Mouse (Mus musculus): ENCODE measurements around the gene Uchl3. TPM values are rescaled to one million over a fixed set of nuclear protein-coding genes. Genes with fewer than 3 reads are reported as not detected.
A peak's percentile ranks its signal among the peaks of the same experiment; 100 is the strongest.

Gene Uchl3
- polyA plus RNA-seq, 1 experiment from 2014 or later: 263 TPM

DNA sequence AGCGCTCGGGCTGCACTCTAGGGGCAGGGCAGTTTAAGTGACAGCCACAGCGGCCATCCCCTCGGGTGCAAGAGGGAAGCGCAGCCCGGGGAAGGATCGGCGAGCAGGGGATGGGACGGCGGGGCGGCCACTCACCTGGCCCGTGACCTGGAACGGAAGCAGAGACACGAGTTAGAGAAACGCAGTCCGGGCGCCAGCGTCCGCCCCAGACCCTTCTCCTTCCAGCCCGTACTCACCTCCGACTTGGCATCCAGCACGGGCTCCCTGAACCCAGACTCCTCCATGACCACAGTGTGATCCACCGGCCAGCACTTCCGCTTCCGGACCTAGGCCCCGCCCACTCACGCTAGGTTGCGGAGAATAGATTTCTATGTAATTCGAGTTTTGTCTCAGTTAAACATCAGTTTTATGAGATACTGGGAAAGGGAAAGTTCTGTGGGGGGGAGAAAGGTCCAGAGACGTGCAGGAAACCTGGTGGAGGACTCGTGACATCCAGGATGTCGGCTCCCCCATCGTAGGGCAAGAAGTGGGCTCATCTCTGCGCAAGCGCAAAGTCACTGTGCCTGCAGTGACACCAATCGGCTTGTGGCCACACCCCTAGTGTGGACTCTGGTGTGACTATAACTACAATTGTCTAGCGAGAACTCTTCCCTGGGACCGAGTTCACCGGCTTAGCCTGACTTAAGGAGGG is 13.5 kb upstream of the Uchl3 start, which contains the start of gene Commd6:
Gene Commd6, minus strand, starts transcription at position 534 of the 691 bp plus-strand sequence.
- Histone ChIP-seq H3K4me2 (peak within 1 kb of the TSS; percentile 73), H3K27ac (replicated peaks) (peak within 1 kb of the TSS; percentile 91), H3K27me3 (replicated peaks) (no peaks in the 10 kb centered on the region), H3K4me1 (peaks cover 7% of the 10 kb centered on the region), H3K4me3 (replicated peaks) (peak within 1 kb of the TSS; percentile 55), H3K9me3 (replicated peaks) (no peaks in the 10 kb centered on the region), H3K9ac (replicated peaks) (peak within 1 kb of the TSS; percentile 73), H3K36me3 (peaks cover 3% of the 10 kb centered on the region; the same call in 1 of the 2 replicates)
- WGBS: under 1% methylated on average over 39 of the region's 39 CpGs
- peak; percentile 99 for ATAC-seq (ENCODE audit: low FRiP score)

DNA sequence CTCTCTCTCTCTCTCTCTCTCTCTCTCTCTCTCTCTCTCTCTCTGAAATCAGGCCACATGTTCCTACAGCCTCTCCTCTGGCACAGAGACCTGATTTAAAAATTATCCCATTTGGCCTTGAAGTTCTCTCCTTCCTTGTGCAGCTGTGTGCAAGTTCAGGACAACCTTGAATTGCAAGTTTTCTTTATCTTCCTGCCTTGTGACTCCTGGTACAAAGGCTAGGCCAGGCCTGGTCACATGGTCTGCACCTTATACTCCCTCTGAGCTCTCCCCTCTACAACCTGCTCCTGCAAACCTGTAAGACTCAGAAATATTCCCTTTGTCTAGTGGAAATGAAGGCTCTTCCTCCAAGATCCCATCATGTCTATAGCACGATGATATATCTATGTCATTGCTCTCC is 8.8 kb upstream of the Uchl3 start:
- H3K27ac ChIP-seq (replicated peaks): no peak overlapping the region
- no peak overlapping the region for H3K4me3 ChIP-seq (replicated peaks)
- no peak overlapping the region for H3K9ac ChIP-seq (replicated peaks)
- 78% methylated on average over 1 of the region's 1 CpGs for WGBS
- no peak overlapping the region for H3K4me2 ChIP-seq
- ATAC-seq (ENCODE audit: low FRiP score): no peak
- H3K9me3 ChIP-seq (replicated peaks): no peaks in the 10 kb centered on the region
- no peaks in the 10 kb centered on the region for H3K36me3 ChIP-seq
- no peaks in the 10 kb centered on the region for H3K4me1 ChIP-seq
- H3K27me3 ChIP-seq (replicated peaks): 0 out of 2 replicates have a peak, but pooled peaks cover 3% of the 10 kb centered on the region

DNA sequence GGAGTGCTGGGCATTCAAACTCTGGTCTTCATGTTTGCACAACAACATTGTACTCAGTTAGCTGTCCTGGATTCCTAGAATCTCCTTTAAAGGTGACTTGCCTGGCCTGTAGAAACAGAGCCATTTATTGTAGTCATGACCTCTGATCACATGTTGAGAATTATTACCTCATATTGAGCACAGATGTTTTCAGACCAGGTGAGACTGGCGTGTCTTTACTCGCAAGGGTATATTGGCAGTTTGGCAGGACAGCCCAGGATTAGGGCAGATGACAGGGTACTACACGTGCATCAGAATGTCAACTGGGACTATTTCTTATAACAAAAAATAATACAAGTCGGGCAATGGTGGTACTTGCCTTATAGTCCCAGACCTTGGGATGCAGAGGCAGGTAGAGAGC is 3.2 kb upstream of the Uchl3 start:
- H3K9me3 ChIP-seq (replicated peaks): no peaks in the 10 kb centered on the region
- WGBS: 87% methylated on average over 4 of the region's 4 CpGs

DNA sequence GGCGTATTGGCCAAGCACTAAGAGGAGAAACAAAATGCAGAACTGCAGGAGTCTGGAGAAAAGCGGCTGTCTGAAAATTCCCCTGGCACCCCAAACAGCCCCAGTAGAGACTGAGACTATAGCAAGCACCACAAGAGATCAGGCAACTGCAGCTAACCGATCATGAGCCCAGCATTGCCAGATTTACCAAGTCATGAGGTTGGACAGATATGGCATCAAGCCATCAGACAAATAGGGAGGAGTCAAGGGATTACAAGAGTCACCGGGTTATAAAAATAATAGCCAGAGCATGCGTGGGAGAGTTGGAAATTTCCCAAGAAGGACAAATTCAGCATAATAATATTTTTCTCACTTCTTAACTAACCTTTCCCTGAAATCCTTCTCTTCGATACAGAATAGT is 1.2 kb upstream of the Uchl3 start:
- Histone ChIP-seq H3K9me3 (replicated peaks) (no peaks in the 10 kb centered on the region), H3K27ac (replicated peaks) (no peak overlapping the region), H3K4me3 (replicated peaks) (no peak overlapping the region), H3K4me1 (peaks cover 16% of the 10 kb centered on the region), H3K27me3 (replicated peaks) (0 out of 2 replicates have a peak, but pooled peaks cover 3% of the 10 kb centered on the region), H3K4me2 (no peak overlapping the region), H3K9ac (replicated peaks) (no peak overlapping the region), H3K36me3 (no peaks in the 10 kb centered on the region)
- no peak for ATAC-seq (ENCODE audit: low FRiP score)
- WGBS: 95% methylated on average over 6 of the region's 6 CpGs

More for the DNA sequence above, 3.2 kb upstream of the Uchl3 start:
- Histone ChIP-seq H3K27me3 (replicated peaks) (0 out of 2 replicates have a peak, but pooled peaks cover 3% of the 10 kb centered on the region), H3K4me2 (no peak overlapping the region), H3K4me1 (peaks cover 7% of the 10 kb centered on the region), H3K27ac (replicated peaks) (no peak overlapping the region), H3K4me3 (replicated peaks) (no peak overlapping the region), H3K36me3 (no peaks in the 10 kb centered on the region), H3K9ac (replicated peaks) (no peak overlapping the region)
- ATAC-seq (ENCODE audit: low FRiP score): no peak

DNA sequence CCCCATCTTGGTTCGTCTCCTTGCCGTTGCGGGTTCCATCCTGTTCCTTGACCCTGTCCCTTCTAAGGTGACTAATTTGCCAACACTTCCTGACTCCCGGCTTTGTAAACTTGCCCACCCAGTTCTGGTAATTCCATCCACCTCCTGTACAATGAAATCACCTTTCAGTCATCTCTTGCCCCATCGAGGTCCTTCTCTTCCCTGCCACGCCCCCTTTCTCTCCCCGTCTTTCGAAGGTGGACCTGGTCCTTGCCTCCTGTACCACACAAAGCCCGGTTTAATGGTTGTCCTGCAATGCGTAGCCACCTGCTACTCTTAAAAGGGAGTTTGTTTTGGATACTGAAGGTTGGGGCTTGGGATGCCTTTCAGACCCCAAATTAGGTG is 751 bp downstream of the Uchl3 start:
- no peaks in the 10 kb centered on the region for H3K9me3 ChIP-seq (replicated peaks)
- no peaks in the 10 kb centered on the region for H3K27me3 ChIP-seq (replicated peaks)
- ATAC-seq (ENCODE audit: low FRiP score): peak; percentile 34
- under 1% methylated on average over 10 of the region's 10 CpGs for WGBS
- H3K4me2 ChIP-seq: peak overlapping the region; percentile 86
- peaks cover 25% of the 10 kb centered on the region for H3K4me1 ChIP-seq
- H3K36me3 ChIP-seq: no peaks in the 10 kb centered on the region
- peak overlapping the region; percentile 95 for H3K9ac ChIP-seq (replicated peaks)
- peak overlapping the region; percentile 95 for H3K4me3 ChIP-seq (replicated peaks)
- H3K27ac ChIP-seq (replicated peaks): no peak overlapping the region

DNA sequence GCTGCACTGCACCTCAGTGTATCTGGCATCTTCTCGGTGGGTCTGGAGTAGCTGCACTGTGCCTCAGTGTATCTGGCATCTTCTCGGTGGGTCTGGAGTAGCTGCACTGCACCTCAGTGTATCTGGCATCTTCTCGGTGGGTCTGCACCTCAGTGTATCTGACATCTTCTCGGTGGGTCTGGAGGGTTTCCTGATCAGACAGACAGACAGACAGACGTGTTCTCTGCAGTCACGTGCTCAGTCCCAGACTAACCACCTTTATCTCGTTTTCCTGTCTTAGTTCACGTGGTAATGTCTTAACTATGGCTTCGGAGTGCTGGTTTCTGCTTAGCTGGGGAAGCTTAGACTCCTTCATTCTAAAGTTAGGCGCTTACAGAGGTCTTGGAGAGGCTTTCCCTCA is 2.5 kb downstream of the Uchl3 start:
- Histone ChIP-seq H3K9me3 (replicated peaks) (no peaks in the 10 kb centered on the region), H3K9ac (replicated peaks) (no peak overlapping the region), H3K4me3 (replicated peaks) (no peak overlapping the region), H3K36me3 (peaks cover 5% of the 10 kb centered on the region; the same call in 1 of the 2 replicates), H3K4me1 (peaks cover 25% of the 10 kb centered on the region), H3K4me2 (no peak overlapping the region), H3K27ac (replicated peaks) (no peak overlapping the region), H3K27me3 (replicated peaks) (no peaks in the 10 kb centered on the region)
- no peak for ATAC-seq (ENCODE audit: low FRiP score)
- 88% methylated on average over 10 of the region's 10 CpGs for WGBS

DNA sequence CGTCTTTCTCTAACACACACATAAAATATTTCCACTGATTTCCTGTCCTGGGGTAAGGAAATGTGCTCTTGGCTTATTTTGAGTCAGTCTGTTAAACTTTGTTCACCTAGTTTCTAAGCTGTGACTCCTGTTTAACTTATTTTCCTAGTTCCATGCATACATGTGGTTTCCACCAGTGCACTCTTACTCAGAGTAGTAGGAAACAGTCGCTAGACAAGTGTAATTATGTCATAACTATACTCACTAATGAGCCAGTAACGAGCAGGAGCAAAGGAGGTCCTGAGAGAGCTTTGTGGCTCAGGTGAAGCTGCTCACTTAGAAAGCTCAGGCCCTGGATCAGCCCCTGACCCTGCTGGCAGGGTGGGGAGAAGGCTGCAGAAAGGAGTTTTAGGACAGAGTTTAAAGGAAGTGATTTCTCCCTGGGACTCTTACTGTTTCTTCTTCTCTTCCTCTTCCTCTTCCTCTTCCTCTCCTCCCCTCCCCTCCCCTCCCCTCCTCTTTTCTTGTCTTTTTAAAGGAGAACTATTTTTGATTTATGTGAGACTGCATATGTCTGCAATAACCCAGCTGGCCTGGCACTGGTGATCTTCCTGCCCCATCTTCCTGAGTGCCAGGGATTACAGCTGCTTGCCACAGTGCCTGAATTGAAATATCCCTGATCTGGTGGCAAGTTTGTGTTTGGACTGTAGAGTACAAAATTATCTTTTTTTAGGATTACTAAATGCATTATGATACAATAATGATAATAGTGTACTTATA is 8.1 kb downstream of the Uchl3 start:
- peaks cover 11% of the 10 kb centered on the region for H3K36me3 ChIP-seq
- H3K9me3 ChIP-seq (replicated peaks): no peaks in the 10 kb centered on the region
- no peak overlapping the region for H3K4me2 ChIP-seq
- H3K9ac ChIP-seq (replicated peaks): no peak overlapping the region
- H3K4me1 ChIP-seq: peaks cover 10% of the 10 kb centered on the region
- no peak overlapping the region for H3K27ac ChIP-seq (replicated peaks)
- 58% methylated on average over 3 of the region's 3 CpGs for WGBS
- ATAC-seq (ENCODE audit: low FRiP score): no peak
- H3K27me3 ChIP-seq (replicated peaks): no peaks in the 10 kb centered on the region
- no peak overlapping the region for H3K4me3 ChIP-seq (replicated peaks)

DNA sequence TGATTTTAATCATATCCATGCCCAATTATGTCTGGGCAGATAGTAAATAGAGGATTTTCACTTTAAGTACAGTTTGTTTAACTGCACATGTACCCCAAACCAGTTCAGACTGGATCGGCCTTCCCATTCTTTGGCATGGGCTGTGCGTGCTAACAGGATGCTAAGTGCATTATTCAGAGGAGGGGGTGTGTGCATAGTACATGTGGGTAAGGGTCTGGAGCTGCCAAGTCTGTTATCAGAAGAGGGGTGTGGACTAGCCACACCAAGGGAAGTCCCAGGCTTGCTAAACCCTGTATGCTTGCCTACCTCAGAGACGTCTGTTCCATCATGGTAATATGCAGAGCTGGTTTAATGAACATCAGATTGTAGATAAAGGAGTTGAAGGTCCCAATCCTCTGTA is 10.5 kb downstream of the Uchl3 start:
- WGBS: 90% methylated on average over 3 of the region's 3 CpGs
- peaks cover 3% of the 10 kb centered on the region for H3K4me1 ChIP-seq
- ATAC-seq (ENCODE audit: low FRiP score): no peak
- no peak overlapping the region for H3K4me2 ChIP-seq
- H3K9ac ChIP-seq (replicated peaks): no peak overlapping the region
- no peaks in the 10 kb centered on the region for H3K27me3 ChIP-seq (replicated peaks)
- no peaks in the 10 kb centered on the region for H3K9me3 ChIP-seq (replicated peaks)
- no peak overlapping the region for H3K27ac ChIP-seq (replicated peaks)
- H3K36me3 ChIP-seq: peaks cover 23% of the 10 kb centered on the region
- no peak overlapping the region for H3K4me3 ChIP-seq (replicated peaks)

DNA sequence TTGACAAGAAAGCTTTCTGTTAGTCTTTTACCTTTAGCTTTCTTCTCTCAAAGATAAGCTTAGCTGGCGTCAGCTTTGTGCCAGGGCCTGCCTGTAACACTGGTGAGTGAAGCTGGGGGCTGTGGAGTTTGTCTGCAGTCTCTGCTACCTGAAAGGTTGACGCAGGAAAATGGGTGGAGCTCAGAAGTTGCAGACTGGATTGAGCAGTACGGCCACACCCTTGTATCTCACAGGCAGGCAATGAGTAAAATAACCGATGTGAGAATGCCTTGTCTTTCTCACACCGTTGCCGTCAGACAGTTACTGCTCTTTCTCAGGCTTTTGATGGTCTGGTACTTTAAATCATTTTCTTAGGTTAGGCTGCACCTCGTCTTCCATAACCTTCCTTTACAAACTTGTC is 12.3 kb downstream of the Uchl3 start:
- H3K4me1 ChIP-seq: no peaks in the 10 kb centered on the region
- H3K4me3 ChIP-seq (replicated peaks): no peak overlapping the region
- no peaks in the 10 kb centered on the region for H3K27me3 ChIP-seq (replicated peaks)
- H3K4me2 ChIP-seq: no peak overlapping the region
- ATAC-seq (ENCODE audit: low FRiP score): no peak
- H3K9ac ChIP-seq (replicated peaks): no peak overlapping the region
- no peaks in the 10 kb centered on the region for H3K9me3 ChIP-seq (replicated peaks)
- H3K36me3 ChIP-seq: peaks cover 27% of the 10 kb centered on the region
- WGBS: 96% methylated on average over 7 of the region's 7 CpGs
- H3K27ac ChIP-seq (replicated peaks): no peak overlapping the region

DNA sequence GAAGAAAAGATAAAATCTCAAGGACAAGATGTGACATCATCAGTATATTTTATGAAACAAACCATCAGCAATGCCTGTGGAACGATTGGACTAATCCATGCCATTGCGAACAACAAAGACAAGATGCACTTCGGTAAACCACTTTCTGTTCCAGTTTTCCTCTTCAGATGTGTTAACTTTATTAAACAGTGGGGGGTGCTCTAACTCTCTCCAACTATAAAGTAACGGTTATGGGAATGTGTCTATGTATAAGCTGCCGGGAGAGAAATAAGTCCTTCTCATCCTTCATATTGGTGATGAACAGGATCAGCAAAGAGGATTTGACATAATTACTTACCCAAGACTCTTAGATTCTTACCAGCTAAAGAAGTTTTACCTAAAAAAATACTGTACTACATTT is 12.8 kb downstream of the Uchl3 start:
- Histone ChIP-seq H3K4me3 (replicated peaks) (no peak overlapping the region), H3K9ac (replicated peaks) (no peak overlapping the region), H3K4me2 (no peak overlapping the region), H3K4me1 (no peaks in the 10 kb centered on the region), H3K36me3 (peaks cover 23% of the 10 kb centered on the region), H3K27ac (replicated peaks) (no peak overlapping the region), H3K27me3 (replicated peaks) (no peaks in the 10 kb centered on the region), H3K9me3 (replicated peaks) (no peaks in the 10 kb centered on the region)
- 89% methylated on average over 5 of the region's 5 CpGs for WGBS
- no peak for ATAC-seq (ENCODE audit: low FRiP score)

DNA sequence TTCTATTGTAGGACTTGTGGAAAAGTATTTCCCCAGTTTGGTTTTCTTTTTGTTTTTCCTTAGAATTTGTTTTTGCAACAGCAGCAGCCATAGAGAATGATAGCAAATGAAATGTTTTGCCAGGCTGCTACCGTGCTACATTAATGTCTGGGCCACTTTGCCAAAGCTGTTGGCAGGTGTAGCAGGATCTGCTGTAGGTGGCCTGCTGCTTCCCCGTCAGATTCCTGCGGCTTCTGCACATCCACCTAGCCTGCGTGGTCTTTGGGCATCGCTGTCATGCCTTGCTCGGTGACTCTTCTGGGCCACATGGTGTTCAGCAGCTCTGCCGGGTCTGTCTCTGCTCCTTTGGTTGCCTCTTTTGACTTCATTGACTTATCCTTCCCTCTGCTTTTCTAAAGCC is 14.9 kb downstream of the Uchl3 start:
- H3K27me3 ChIP-seq (replicated peaks): no peaks in the 10 kb centered on the region
- no peak overlapping the region for H3K27ac ChIP-seq (replicated peaks)
- no peaks in the 10 kb centered on the region for H3K9me3 ChIP-seq (replicated peaks)
- no peak overlapping the region for H3K4me3 ChIP-seq (replicated peaks)
- peaks cover 22% of the 10 kb centered on the region for H3K36me3 ChIP-seq
- H3K9ac ChIP-seq (replicated peaks): no peak overlapping the region
- H3K4me1 ChIP-seq: no peaks in the 10 kb centered on the region
- no peak for ATAC-seq (ENCODE audit: low FRiP score)
- WGBS: 89% methylated on average over 7 of the region's 7 CpGs
- no peak overlapping the region for H3K4me2 ChIP-seq

DNA sequence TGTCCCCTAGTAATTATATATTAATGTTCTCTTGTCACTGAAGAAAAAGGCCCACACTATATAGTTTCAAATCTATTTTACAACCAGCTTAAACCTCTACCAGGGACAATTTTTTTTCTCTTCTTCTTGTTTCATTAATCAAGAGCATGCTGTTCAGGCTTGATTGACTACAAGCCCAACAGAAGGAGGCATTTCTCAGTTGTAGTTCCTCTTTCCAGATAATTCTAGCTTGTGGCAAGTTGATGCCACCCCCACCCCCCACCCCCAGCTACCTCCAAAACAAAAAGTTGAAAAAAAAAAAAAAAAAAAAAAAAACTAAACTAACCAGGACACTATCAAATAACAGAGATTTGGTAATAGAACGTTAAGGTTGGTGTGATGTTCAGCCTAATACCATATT is 18.5 kb downstream of the Uchl3 start:
- no peak overlapping the region for H3K27ac ChIP-seq (replicated peaks)
- no peaks in the 10 kb centered on the region for H3K27me3 ChIP-seq (replicated peaks)
- no peak overlapping the region for H3K4me3 ChIP-seq (replicated peaks)
- peaks cover 29% of the 10 kb centered on the region for H3K36me3 ChIP-seq
- H3K4me1 ChIP-seq: no peaks in the 10 kb centered on the region
- no peaks in the 10 kb centered on the region for H3K9me3 ChIP-seq (replicated peaks)
- WGBS: 90% methylated on average over 1 of the region's 1 CpGs
- ATAC-seq (ENCODE audit: low FRiP score): no peak
- H3K4me2 ChIP-seq: no peak overlapping the region
- H3K9ac ChIP-seq (replicated peaks): no peak overlapping the region

All from neural tube, embryonic 15.5 days (tissue).